Mouse (Mus musculus) granulocyte monocyte progenitor cell, adult 5-6 weeks (primary cell): ENCODE data around the gene Hoxd9. TPM values are rescaled to one million over a fixed set of nuclear protein-coding genes. Genes with fewer than 3 reads are reported as not detected.
A peak's percentile ranks its signal among the peaks of the same experiment; 100 is the strongest.

Experiments
- ATAC-seq: replicated peaks from 2 replicates; pipeline ENCODE4 v1.8.0; 2016; ENCODE audit warnings: mild to moderate bottlenecking, moderate TSS enrichment, inconsistent platforms; ENCODE audit not compliant: poor library complexity, severe bottlenecking
- total RNA-seq, 2 experiments: library from RNA; stranded (forward) in 1 of 2; stranded (reverse) in 1 of 2; fragments of 200-712, 200-1000 nt in 1 of 2; fragments of >200 nt in 1 of 2; fragmentation: Nextera tagmentation in 1 of 2; gene quantifications; 2 replicates each; pipeline ENCODE4 v1.2.3; 2014 to 2017

Gene Hoxd9
- total RNA-seq, 2 experiments from 2014 or later, result not detected

- ATAC-seq, result no peak
Measured at GRCm38 (mm10) chr2:74694066-74694465, 3.5 kb upstream of the Hoxd9 start.

DNA sequence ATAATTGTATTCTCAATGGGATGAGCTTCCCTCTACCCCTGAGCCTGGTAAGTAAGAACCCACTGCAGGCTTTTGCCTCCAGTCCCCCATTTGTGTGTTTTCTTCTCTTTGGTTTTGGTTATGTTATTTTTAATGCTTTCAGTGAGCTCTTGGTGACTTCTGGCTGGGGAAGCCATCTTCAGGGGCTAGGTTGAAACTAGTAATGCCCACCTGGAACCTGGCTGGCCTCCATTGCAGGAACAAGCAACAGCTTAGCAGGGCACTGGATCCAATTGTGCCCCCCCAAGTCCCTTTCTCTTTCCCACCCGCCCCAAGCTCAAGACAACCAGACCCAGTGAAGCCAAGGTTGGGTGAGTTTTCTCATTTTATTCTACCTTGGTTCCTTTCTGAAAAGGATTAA, 2.1 kb upstream of the Hoxd9 start:
- ATAC-seq, result no peak

GRCm38 (mm10) chr2:74695813-74696430, 1.6 kb upstream of the Hoxd9 start:
- no peak for ATAC-seq

GRCm38 (mm10) chr2:74696442-74697335, 838 bp upstream of the Hoxd9 start:
- no peak for ATAC-seq

DNA sequence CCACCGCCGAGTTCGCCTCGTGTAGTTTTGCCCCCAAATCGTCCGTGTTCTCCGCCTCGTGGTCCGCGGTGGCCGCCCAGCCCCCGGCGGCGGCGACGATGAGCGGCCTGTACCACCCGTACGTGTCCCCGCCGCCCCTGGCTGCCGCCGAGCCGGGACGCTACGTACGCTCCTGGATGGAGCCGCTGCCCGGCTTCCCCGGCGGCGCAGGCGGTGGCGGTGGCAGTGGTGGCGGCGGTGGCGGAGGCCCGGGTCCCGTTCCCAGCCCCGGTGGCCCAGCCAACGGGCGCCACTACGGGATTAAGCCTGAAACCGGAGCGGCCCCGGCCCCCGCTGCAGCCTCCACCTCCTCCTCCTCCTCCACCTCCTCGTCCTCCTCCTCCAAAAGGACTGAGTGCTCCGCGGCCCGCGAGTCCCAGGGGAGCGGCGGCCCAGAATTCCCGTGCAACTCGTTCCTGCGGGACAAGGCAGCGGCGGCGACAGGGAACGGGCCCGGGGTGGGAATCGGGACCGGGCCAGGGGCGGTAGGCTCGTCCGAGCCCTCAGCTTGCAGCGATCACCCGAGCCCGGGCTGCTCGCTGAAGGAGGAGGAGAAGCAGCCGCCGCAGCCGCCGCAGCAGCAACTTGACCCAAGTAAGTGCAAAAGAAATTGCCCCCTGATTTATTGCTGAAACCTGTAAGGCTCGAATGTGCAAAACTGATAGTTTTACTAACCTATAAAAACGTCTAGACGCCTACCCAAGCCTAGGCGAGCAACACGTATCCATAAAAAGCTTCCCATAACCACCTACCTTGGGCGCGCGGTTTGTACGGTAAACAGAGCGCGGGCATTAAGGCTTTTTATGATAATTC, 900 bp downstream of the Hoxd9 start:
- 0 out of 2 replicates have a peak, but pooled peaks have one; percentile 21 for ATAC-seq

DNA sequence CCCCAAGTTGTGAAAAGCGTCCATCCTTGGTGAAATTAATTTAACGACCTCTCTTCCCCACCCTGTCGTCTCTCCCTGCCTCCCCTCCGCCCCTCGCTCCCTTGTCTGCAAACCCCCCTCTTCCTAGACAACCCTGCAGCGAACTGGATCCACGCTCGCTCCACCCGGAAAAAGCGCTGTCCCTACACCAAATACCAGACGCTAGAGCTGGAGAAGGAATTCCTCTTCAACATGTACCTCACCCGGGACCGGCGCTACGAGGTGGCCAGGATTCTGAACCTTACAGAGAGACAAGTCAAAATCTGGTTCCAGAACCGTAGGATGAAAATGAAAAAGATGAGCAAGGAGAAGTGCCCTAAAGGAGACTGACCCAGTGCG, 1.5 kb downstream of the Hoxd9 start:
- no peak for ATAC-seq

- no peak for ATAC-seq
Measured at GRCm38 (mm10) chr2:74699664-74700545, 2.4 kb downstream of the Hoxd9 start.

GRCm38 (mm10) chr2:74700546-74701112, 3.1 kb downstream of the Hoxd9 start:
- no peak for ATAC-seq

- no peak for ATAC-seq
Measured at GRCm38 (mm10) chr2:74701949-74702819, 4.7 kb downstream of the Hoxd9 start.

DNA sequence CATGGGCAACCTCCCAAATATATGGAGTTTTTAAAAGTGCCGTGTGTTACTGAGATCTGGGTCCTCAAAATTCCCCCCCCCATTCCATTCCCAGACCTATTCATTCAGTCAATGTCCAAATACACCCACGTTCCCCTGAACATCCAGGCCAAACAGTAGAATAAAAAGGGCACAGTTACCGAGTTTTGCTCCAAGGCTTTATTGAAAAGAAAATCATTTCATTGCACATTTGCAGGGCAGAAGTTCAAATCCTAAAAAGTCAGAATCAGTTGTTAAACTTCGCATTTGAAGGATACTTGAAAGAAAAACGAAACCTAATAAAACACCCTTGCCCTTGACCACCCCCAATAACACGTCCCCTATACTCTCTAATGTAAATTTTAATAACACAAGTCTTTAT, 5.3 kb downstream of the Hoxd9 start:
- ATAC-seq, result no peak

DNA sequence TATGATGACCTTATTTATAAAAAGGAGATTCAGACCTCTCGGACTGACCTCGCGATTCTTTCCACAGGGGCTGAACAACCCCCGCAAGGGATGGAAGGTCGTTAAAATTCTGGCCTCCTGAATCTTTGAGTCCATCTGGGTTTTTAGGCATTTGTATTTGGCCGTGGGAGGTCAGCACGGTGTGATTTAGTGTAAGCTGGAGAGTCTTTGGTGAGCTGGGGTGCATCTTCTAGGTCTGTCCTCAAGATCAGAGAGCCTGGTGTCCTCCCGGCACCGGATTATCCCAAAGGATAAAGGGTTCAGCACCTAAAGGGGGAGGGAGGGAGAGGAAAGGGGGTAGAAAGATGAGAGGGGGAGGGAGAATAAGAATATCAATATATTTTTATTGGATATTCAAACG, 5.8 kb downstream of the Hoxd9 start:
- ATAC-seq, result no peak

GRCm38 (mm10) chr2:74703720-74704392, 6.3 kb downstream of the Hoxd9 start:
- no peak for ATAC-seq

DNA sequence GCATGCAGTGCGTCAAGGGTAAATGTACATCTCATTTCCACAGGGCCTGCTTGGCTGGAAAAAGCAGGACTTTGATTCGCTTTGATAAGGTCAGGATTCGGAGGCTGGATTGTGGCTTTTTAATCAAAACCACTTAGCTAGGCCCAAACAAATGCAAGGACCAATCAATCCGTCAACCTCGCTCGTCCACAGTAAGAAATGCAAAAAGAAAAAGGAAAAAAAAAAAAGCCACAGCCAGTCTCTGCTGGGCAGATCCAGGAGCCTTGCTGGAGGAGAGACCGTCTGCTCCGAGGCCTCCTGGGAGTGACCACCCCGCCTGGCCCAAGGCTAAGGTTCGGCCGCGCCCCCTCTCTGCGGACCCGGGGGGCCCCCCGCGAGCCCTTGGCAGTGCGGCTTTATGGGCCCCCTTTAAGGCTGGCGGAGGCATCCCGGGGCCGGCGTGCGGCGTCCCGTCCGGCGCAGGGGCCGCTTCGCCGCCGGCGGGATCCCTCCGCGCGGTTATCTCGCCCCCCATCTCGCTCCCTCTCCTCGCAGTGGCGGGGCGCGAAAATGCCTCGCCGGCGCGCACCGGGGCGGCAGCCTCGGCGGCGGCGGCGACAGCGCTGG, 7.0 kb downstream of the Hoxd9 start, which contains the start of gene Hoxd8:
Gene Hoxd8 (plus strand): TSS at position 223 of the 606 bp plus-strand sequence.
- no peak for ATAC-seq

GRCm38 (mm10) chr2:74704999-74705466, 7.5 kb downstream of the Hoxd9 start:
- peak; percentile 26; the same call in 1 of the 2 replicates for ATAC-seq

GRCm38 (mm10) chr2:74705467-74706089, 8.1 kb downstream of the Hoxd9 start:
- ATAC-seq, result peak; percentile 29; the same call in 1 of the 2 replicates

DNA sequence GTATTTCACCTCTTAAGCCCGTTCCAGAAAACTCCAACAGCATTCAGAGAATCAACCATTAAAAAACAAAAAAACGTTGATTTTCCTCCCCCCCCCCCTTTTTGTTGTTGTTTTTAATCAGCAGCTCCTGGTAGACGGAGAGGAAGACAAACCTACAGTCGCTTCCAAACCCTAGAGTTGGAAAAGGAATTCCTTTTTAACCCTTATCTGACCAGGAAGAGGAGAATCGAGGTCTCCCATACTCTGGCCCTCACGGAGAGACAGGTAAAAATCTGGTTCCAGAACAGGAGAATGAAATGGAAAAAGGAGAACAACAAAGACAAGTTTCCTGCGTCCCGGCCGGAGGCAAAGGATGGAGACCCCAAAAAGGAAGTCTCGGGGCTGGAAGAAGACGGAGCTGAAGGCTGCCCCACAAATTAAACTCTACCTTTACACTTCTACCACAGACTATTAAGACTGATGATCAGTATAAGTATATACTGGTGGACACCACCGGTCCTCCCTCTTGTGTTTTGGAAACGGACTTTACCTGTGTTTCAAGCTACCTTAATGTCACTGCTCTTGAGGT, 8.9 kb downstream of the Hoxd9 start:
- ATAC-seq, result no peak

GRCm38 (mm10) chr2:74707599-74707998, 10.1 kb downstream of the Hoxd9 start:
- ATAC-seq, result no peak
